Mouse (Mus musculus) gastrocnemius, postnatal 14 days (tissue): Measurements from ENCODE around the gene Hook2. TPM values are rescaled to one million over a fixed set of nuclear protein-coding genes. Genes with fewer than 3 reads are reported as not detected.

ENCODE experiments used
- DNase-seq: peaks from one replicate; pipeline ENCODE4 v3.0.0; 2021; ENCODE audit warnings: mixed read lengths
- intact Hi-C: fragments of 180-260 bp; cut with DNase I; formaldehyde crosslinking; loops from one replicate; pipeline ENCODE4 v1.15.1; 2025; ENCODE audit warnings: low total_unique reads
- total RNA-seq, 2 experiments: library from RNA; stranded (reverse); gene quantifications; 2 replicates each; pipeline ENCODE4 v1.2.3; 2021

Gene Hook2
- total RNA-seq, 2 experiments from 2014 or later: 1.4 to 1.5 TPM

DNA sequence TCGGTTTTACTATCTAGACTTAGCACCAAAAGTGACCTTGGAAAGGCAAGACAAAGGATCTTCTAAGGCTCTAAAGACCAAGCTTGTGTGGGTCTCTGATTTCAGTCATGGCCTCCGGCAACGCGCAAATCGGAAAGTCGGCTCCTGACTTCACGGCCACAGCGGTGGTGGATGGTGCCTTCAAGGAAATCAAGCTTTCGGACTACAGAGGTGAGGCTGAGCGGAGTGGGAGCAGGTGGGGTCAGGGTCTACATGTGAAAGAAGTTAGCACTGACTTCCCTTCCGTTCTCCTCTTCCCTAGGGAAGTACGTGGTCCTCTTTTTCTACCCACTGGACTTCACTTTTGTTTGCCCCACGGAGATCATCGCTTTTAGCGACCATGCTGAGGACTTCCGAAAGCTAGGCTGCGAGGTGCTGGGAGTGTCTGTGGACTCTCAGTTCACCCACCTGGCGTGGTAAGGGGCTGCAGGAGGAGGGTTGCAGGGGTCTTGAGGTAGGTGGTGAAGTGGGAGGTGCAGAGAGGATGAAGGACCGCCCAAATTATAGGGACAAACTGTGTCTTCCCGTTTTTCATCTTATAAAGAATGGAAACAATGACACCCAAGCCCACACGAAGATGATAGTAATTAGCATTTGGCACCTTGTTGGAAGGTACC lies 20.1 kb upstream of the Hook2 start:
- intact Hi-C loops: no loop called here
- DNase-seq: no peak

DNA sequence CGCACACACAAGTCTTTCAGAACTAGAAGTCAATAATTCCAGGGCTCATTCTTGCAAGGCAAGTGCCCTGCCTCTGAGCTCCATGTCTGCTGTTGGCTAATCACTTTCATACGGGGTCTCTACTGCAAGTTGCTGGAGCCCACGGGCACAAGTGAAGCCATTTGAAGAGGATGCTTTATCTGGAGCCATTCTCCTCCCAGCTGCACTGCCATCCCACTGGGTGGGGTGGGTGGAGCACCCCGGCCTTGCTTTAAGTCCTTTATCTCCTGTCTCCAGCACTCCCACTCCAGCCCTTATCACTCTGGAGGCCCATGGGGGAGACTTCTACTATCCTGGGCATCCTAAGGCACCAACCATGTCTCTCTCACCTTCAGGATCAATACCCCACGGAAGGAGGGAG lies 19.5 kb upstream of the Hook2 start:
- intact Hi-C loops: no loop called here
- DNase-seq: no peak

DNA sequence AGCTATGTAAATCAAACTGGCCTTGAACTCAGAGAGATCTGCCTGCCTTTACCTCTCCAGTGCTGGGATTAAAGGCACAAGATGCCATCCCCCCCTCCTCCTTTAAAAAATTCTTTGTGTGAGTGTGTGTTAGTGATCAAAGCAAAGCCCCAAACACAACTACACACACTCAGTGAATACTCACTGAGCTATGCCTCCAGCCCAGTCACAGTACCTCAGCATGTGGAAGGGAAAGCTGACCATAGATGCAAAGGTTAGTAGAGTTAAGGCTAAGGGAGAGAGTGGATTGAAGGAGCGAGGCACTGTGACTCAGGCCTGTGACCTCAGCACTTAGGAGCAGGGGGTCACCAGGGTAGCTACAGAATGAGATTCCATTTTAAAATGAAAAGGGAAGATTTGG lies 17.3 kb upstream of the Hook2 start:
- intact Hi-C loops: no loop called here
- DNase-seq: no peak

DNA sequence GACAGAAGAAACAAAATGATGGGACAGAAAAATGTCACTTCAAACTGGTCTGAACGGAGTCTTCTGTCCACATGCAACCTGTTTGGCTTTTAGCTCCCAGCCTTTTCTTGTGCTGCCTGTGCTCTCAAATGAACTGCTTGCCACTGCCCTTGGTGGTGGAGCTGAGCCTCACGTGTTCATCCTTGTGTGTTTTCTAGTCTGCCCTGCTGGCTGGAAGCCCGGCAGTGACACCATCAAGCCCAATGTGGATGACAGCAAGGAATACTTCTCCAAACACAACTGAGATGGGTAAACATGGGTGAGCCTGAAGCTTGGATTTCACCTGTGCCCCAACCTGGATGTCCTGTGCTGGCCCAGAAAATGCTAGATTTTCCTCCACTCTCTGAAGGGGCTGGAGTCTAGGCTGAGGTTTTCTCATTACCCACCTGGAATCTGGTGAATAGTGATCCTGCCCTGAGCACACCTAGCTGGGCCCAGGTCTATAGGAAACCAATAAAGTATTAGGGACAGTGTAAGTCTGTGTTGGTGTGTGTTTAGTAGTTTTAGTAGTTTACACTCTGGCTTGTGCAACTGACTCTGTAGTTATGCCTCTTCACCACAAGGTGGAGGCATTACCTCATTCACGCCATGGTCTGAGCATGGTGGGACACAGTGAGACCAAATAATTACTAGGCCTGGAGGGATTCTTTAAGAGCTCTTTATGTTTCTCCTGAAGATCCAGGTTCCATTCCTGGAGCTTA lies 16.4 kb upstream of the Hook2 start:
- intact Hi-C loops: no loop called here

GRCm38 (mm10) chr8:84974543-84975142 lies 15.8 kb upstream of the Hook2 start:
- no peak for DNase-seq
- intact Hi-C loops: no loop called here

More for the DNA sequence above, 16.4 kb upstream of the Hook2 start:
- no peak for DNase-seq

- intact Hi-C loops: no loop called here
These were observed 15.0 kb upstream of the Hook2 start for GRCm38 (mm10) chr8:84975434-84975833.

GRCm38 (mm10) chr8:84976031-84976762 lies 14.2 kb upstream of the Hook2 start:
- DNase-seq: peak; percentile 95
- intact Hi-C loops: no loop called here

More at GRCm38 (mm10) chr8:84975434-84975833, 15.0 kb upstream of the Hook2 start:
- DNase-seq: peak; percentile 49

DNA sequence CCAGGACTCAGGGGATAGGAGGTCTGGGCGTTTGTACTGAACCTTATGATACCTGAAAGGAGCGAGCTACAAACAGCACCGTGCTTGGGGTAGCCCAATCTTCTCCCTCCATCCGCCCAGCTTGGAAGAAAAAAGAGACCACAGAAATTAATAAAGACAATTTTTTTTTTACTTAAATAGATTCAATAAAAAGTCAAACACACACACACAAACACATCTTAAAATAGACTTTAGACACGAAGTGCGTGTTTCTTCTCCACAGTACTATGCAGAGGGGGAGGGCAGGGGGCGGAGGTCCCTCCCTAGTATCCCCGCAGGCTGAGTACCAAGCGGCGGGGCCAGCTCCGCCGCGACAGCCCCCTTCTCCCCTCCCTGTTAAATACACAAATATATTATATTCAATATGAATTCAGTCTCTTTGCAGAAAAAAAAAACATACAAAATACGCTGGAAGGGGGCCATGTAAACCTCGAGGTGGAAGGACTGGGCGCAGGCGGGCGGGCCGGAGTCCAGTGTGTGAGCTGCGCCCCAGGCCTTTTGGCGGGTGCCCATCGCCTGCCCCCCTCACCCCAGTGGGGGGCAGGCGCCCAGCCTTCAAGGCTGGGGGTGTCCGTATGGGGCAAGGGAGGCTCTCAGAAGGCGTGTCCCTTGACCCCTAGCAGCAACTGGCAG lies 13.5 kb upstream of the Hook2 start:
- intact Hi-C loops: no loop called here
- DNase-seq: no peak

GRCm38 (mm10) chr8:84977435-84978247 lies 12.8 kb upstream of the Hook2 start:
- intact Hi-C loops: no loop called here
- peak; percentile 66 for DNase-seq

DNA sequence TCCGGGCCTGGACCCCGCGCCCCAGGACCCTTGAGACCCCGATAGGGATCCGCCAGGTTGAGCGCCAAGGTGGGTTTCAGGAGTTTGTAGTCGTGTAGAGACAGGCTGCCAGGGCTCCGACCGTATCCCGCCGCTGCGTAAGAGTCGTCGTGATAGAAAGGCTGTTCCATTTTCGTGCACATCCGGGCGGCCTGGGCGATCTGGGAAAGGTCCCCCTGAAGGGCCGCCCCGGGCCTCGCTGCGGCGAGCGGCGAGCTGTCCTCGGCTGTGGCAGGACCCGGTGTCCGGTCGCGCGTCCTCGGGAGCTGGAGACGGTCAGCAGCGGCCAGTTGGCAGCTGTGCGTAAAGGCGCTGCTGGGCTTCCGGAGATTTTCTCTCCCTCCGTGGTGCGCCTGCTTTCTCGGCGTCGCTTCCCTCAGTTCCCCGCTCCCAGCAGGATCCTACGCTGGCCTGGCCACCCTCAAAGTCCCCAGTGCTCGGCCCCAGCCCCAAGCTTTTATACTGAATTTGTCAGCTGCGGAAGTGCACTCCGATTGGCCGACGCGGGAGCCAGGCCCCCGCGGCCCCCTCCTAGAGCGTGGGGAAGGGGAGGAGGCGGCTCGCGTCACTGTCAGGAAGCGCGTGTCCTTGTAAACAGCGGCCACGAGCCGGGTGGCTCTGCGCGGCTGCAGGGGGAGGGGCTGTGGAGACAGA lies 12.0 kb upstream of the Hook2 start, which contains the start of gene Junb:
Gene Junb (minus strand): TSS at position 471 of the 693 bp plus-strand sequence.
- intact Hi-C loops: no loop called here
- peak; percentile 94 for DNase-seq

DNA sequence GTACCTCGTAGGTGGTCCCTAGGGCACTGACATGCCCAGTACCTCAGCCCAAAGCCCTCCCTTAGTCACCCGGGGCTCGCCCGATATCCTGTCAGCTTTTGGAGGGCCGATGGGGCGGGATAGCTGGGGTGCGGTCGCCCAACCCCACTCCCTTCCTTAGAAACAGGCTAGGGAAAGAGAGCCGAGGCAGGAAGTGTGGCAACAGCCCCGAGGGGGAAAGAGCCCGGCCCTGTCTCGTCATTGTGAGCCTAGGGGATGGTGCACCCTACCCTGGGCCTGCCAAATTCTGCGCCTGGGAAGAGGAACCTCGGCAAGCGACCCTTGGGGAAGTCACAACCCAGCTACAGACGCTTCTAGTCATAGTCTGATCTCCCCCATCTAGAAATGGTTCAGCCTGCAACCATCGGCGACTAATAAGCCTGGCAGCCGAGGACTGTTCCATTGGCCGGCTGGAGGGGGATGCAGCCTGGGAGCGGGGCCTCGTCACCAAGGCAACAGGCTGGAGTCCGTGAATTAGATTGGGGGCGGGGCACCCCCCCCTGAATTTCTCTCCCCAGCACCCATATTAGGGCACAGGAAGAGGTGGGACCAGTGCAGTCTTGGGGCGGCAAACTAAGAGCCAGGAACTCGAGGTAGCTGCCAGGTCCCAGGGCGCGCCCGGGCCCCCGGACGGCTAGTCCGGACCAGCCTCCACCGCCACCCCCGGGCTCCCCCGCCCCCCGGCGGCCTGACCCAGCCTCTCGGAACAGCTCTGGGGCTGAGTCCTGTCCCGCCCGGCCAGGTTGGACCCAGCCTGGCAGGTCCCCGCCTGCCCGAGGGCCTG lies 10.6 kb upstream of the Hook2 start:
- peak; percentile 91 for DNase-seq
- intact Hi-C loops: no loop called here

DNA sequence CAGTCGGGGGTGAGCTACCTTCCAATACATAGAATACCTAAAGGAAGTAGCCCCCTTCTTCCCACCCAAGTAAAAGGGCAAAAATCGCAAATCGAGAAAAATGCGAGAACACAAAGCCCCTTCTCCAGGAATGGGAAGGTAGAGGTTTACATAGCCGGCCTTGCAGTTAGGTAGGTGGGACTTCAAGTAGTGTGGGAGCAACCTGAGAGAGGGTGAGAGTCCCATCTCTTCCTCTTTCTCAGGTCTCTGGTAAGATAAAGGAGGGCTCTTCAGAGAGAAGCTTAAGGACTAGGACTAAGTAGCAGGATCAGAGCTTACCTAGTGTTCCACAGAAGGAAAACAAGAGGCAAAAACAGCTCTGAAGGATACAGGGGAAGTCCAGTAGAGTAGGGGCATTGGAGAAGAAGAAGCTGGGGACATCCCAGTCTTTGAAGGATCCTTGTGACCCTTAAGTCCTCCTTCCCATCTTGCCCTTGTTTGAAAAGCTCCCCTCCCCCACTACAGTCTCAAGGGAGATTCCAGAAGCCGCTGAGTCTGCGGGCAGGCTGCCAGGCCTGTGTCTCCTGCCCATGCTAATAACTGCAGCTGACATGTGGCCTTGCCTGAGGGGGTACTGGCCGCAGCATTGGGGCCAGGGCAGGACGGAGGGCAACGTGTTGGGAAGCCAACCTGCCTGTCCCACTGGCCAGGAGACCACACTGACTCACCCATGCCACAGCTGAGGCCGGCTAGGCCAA lies 9.6 kb upstream of the Hook2 start:
- intact Hi-C loops: no loop called here
- DNase-seq: peak; percentile 70

DNA sequence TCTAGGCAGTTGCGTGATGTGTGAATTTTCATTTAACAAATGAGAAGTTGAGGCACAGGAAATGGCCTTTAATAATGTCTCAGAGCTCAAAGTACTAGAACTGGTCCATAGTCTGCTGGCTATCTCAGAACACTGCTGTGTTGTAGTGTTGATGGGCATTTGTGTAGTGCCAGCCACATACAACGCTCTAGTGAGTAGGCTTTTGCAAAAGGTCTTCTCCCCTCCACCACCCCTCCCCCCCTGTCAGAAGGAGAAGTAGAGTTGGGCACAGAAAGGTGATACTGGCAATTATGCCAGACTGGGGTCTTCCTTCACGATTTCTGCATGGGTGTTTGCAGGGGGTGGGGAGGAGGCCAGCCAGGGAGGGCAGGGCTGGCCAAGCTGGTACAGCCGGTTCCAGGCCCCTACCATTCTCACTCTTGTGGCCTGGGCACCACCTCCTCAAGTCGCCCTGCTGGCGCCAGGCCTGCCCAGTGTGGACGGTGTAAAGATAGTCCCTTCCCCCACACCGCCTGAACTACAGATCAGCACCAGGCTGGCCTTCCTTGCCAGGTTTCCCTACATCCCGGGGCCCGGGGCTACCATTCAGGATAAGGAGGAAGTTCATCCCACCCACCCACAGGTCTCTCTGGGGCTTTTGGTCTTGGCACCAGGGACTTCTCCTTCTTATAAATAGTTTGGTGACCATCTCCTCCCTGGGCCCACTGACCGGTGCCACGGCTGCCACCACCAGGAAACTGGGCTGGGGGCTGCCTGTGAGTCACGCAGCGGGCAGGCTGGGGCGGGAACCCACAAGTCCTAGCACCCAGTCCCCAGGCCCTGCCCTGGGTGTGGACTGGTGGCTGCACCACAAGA lies 8.5 kb upstream of the Hook2 start:
- DNase-seq: no peak
- intact Hi-C loops: no loop called here

DNA sequence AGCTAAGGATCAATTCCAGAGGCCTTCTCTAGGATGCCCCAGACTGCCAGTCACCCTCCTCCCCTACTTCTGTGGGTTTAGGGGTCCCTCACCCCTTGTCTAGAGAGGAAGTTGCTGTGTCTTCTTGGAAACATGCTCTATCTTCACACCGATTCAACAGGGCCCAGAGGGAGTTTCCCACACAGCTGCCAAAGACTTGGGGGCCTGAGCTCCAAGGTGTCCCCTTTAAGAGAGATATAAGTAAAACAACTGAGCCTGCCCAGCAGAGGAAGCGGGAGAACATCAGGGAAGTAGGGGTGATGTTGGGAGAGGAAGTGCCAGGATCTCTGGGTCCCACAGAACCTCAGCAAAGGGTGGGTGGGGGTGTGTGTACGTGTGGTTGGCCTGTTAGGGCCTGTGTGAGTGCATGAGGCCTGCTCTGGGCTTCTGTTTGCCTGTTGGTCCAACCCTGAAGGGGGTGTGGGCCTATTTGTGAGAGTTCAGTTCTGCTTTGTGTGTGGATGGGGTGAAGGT lies 7.8 kb upstream of the Hook2 start:
- intact Hi-C loops: no loop called here

GRCm38 (mm10) chr8:84984294-84985048 lies 5.9 kb upstream of the Hook2 start:
- intact Hi-C loops: no loop called here
- DNase-seq: no peak

More for the DNA sequence above, 7.8 kb upstream of the Hook2 start:
- no peak for DNase-seq
